Mouse (Mus musculus): ENCODE results near the gene Bcl7b.

GRCm38 (mm10) chr5:135183131-135183861 lies 15.2 kb downstream of the Bcl7b start:
- no peak for TF ChIP-seq CTCF (IDR thresholded peaks at IDR 0.05; ENCODE audit: low read depth, low read length)
- no peak for TF ChIP-seq POLR2A (IDR thresholded peaks at IDR 0.05; ENCODE audit: borderline replicate concordance, low read depth, low read length)
